21 mouse cellular contexts compared by ENCODE assay signal in the genomic region with DNA sequence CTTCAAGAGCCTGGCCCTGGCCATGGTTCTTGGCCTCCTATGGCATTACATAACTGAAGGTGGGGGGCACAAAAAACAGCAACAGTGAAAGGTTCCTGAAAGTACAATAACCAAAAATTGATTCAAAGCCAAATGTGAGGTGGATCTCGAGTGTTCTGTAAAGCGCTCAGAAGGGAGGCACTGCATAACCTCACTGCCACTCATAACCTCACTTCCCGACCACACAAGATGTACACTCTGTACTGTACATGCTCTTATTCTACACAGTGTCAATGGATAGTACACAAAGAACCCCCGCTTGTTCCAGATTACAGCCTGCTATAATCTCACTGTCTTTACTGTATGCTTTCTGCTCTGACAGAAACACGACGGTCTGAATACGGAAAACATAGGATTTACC.
A peak's percentile ranks its signal among the peaks of the same experiment; 100 is the strongest.
DNase-seq lines count a peak whose midpoint lies in the region; ATAC-seq lines count a peak whose summit lies in the region.
"Had no signal": no experiment of that assay in that cellular context is flagged by ENCODE, and none has a peak within 500 bp of the region (broad histone marks: within the 10 kb centered on the region; RNA-seq: fewer than 3 reads in every experiment).

No protein-coding gene starts in this region.

- no peak overlapping the region for H3K27ac ChIP-seq in lung, embryonic 16.5 days (ENCODE audit: low read length)
- H3K27ac ChIP-seq: embryonic facial prominence, embryonic 13.5 days; embryonic facial prominence, embryonic 15.5 days; forebrain, embryonic 10.5 days; forebrain, embryonic 12.5 days had no signal

- H3K36me3 ChIP-seq in lung, embryonic 16.5 days (ENCODE audit: control insufficient read depth, insufficient read depth, low read length), result no peaks in the 10 kb centered on the region
- H3K36me3 ChIP-seq: embryonic facial prominence, embryonic 13.5 days; embryonic facial prominence, embryonic 15.5 days; forebrain, embryonic 10.5 days; forebrain, embryonic 12.5 days had no signal

- no peaks in the 10 kb centered on the region for H3K27me3 ChIP-seq in lung, embryonic 16.5 days (ENCODE audit: control insufficient read depth, insufficient read depth, low read depth, low read length)
- H3K27me3 ChIP-seq: embryonic facial prominence, embryonic 13.5 days; embryonic facial prominence, embryonic 15.5 days; forebrain, embryonic 12.5 days had no signal

- no peak overlapping the region for H3K9ac ChIP-seq in lung, embryonic 16.5 days (ENCODE audit: low read length)
- H3K9ac ChIP-seq: embryonic facial prominence, embryonic 13.5 days; embryonic facial prominence, embryonic 15.5 days; forebrain, embryonic 12.5 days had no signal

- peak; percentile 71 for ATAC-seq in lung, embryonic 16.5 days (ENCODE audit: low read depth)
- ATAC-seq: forebrain, embryonic 14.5 days; forebrain, embryonic 16.5 days had no signal

- no peak overlapping the region for H3K4me3 ChIP-seq in lung, embryonic 16.5 days (ENCODE audit: low read length)
- H3K4me3 ChIP-seq: embryonic facial prominence, embryonic 13.5 days; embryonic facial prominence, embryonic 15.5 days; erythroblast, embryonic 14.5 days; forebrain, embryonic 10.5 days; forebrain, embryonic 12.5 days had no signal

- H3K4me1 ChIP-seq in lung, embryonic 16.5 days (replicated peaks; ENCODE audit: control insufficient read depth, insufficient read depth, low read length), result 0 out of 2 replicates have a peak, but pooled peaks cover 4% of the 10 kb centered on the region
- H3K4me1 ChIP-seq: embryonic facial prominence, embryonic 13.5 days; embryonic facial prominence, embryonic 15.5 days had no signal

- H3K9me3 ChIP-seq in lung, embryonic 16.5 days (ENCODE audit: control insufficient read depth, low read length), result no peaks in the 10 kb centered on the region
- H3K9me3 ChIP-seq: embryonic facial prominence, embryonic 13.5 days; embryonic facial prominence, embryonic 15.5 days; forebrain, embryonic 10.5 days; forebrain, embryonic 12.5 days had no signal

- no peak overlapping the region for H3K4me2 ChIP-seq in lung, embryonic 16.5 days (ENCODE audit: low read depth, low read length)
- H3K4me2 ChIP-seq: embryonic facial prominence, embryonic 13.5 days; embryonic facial prominence, embryonic 15.5 days; forebrain, embryonic 12.5 days had no signal

- DNase-seq in lung, postnatal 4 days, result no peak
- peak; percentile 0 for DNase-seq in lung, postnatal 25 days (ENCODE audit: low spot score)
- no peak for DNase-seq in lung, adult 18-20 months
- DNase-seq: adrenal gland, adult 2 months; adrenal gland, postnatal 10 days; adrenal gland, postnatal 25 days; cerebellum, adult 11 months; cerebellum, adult 18-20 months; cerebellum, adult 8-10 months; cerebellum, adult 9-11 months; cerebellum, postnatal 14 days; cerebellum, postnatal 36 days; embryo, embryonic 11 days had no signal

- WGBS in lung, embryonic 16.5 days, result 65% methylated on average over 7 of the region's 7 CpGs
